Mouse (Mus musculus) olfactory bulb, adult 2 months (tissue): ENCODE measurements around the gene Sema4a.

Source experiments
- CTCF ChIP-seq: fragments of 200-500 bp; IDR thresholded peaks from 2 replicates; pipeline ENCODE4 v1.5.1; 2012; ENCODE audit warnings: low read depth, mild to moderate bottlenecking, low read length, moderate library complexity; ENCODE audit not compliant: insufficient read depth
- POLR2A ChIP-seq: fragments of 200-500 bp; IDR thresholded peaks from 2 replicates; pipeline ENCODE4 v1.6.1; 2012; ENCODE audit warnings: mild to moderate bottlenecking, low read depth, low read length, moderate library complexity; ENCODE audit not compliant: insufficient read depth

DNA sequence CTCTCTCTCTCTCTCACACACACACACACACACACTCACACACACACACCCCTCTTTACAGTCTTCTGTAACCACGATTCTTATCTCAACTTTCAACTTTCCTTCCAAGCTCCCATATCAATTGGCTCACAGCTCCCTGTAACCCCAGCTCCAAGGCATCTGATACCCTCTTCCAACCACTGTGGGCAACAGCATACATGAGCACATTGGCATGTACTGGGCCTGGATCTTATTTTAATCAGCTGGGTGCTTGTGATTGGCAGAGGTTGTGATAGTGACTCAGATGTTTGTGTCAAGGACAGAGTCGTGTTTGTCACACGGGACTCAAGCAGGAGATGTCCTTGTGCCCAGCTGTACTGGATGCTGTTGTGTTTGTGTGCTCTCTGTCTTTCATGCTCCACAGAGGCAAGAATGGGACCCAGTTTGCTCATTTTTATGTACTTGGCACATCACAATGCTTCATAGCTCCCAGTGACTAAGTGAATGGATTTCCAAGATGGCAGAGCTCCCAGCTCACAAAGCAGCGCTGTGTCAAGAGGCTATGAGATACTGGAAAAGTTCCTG, 33.6 kb downstream of the Sema4a start:
- TF ChIP-seq CTCF (no peak), POLR2A (no peak)
